Mouse (Mus musculus) monocyte, adult 2 months (primary cell): ENCODE results near the gene Atg10.
"Not testable (repeated sequence)": the region's sequence is repeated elsewhere in the genome, so short reads cannot be mapped to it uniquely, and the experiment has no call there.

Experiments used
- DNase-seq, 2 experiments: peaks; one replicate each; pipeline ENCODE4 v3.0.0; 2022; ENCODE audit warnings: low spot score in 2 of 2, low read depth in 1 of 2

The Atg10 gene

DNA sequence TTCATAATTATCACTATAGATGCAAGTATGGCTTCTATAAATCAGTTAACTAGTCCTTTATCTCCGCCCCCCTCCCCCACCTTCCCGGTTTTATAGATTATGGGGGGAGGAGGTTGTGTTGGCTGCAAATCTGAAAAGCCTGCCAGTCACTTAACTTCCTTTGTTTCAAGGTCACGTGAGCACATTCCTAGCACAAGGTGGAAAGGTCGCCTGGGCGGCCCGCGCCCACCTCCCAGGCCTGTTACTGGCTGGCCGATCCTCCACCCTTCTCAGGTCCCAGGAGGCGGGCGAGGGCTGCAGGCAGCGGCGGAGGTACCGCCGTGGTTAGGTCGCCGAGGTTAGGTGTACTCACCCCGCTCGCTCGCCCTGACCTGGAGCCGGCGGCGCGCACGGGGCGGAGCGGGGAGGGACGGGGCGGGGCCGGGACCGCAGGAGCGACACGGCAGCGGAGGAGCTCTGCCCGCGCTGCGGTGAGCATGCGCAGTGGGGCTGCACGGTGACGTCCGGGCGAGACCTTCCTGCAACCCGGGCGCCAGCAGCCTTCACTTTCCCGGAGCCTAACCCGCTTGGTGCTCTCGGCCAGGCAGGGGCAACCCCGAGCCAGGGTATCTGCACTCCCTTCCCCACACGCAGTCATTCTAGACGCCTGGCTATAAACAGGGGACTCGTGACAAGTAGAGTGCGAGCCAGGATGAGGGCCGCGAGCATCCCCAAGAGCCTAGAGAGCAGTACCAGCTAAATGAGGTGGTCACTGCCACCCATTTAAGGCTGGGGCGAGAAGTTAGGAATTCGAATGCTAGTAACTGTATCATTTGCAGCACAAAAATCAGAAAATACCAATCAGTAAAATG, at the start of gene Atg10:
Gene Atg10 (minus strand): TSS at position 382 of the 851 bp plus-strand sequence.
- peak; percentile 74 to 87 for DNase-seq

DNA sequence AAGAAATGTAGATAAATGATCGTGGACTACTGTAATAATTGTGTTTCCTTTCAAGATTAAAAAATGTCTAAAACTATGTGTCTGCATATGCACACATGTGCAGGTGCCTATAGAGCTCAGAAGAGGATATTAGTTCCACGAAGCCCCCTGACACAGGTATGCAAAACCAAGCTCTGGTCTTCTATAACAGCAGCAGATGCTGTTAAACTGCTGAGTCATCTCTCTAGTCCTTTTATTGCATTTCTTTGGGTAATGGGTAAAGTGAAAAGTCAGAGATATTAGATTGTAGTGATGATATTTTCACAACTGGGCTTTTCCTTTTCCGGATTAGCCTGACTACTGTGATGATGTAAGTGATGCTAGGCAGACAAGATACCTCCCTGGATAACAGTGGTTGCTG, 28.6 kb upstream of the Atg10 start:
- DNase-seq = no peak

DNA sequence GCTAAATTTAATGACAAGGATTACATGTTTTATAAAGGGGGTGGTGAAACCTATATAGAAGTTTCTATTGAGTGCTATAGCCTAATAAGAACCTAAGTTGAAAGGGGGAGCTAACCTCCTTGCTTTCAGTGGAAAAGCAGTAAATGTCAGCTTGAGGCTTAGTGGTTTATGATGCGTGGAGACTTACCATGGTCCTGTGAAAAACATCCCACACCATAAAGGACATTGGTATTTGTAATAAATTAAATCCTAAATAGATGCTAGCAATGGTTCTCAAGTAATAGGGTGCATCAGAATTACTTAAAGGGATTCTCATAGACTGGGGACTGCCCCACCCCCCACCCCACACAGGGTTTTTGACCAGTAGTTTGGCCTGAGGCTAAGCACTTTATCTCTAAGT, 27.9 kb upstream of the Atg10 start:
- DNase-seq = no peak

DNA sequence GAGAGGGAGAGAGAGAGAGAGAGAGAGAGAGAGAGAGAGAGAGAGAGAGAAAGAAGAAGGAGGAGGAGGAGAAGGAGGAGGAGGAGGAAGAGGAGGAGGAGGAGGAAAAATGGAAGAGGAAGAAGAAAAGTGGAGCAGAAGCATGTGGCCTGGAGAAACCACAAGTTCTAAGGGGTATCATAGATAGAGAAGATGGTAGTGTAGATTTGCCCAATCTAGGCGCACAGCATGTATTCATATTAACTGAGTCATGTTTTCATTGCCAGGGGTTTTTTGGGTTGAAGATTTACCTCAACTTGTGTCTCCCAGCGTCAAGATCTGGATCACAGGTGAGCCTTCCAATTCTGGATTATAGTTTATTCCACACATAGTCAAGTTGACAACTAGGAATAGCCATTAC, 26.3 kb upstream of the Atg10 start:
- not testable (repeated sequence) for DNase-seq

DNA sequence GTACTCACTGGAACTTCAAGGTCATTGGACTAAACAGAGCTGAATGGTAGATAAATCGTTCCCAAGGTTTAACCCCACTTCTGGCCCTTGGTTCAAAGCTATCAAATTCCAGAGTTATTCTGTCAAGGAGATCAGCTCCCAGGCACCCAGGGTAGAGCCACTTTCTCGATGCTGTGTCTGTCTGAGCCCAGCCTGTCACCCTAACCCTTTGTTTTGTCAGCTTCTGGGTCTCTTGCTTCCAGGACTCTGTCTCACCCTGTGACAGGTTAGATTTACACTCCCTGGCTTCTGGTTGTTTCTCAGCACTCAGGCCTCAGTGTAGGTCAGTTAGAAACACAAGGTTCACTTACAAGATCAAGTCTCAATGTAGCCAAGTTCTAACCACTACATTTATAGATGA, 22.7 kb upstream of the Atg10 start:
- DNase-seq = no peak

DNA sequence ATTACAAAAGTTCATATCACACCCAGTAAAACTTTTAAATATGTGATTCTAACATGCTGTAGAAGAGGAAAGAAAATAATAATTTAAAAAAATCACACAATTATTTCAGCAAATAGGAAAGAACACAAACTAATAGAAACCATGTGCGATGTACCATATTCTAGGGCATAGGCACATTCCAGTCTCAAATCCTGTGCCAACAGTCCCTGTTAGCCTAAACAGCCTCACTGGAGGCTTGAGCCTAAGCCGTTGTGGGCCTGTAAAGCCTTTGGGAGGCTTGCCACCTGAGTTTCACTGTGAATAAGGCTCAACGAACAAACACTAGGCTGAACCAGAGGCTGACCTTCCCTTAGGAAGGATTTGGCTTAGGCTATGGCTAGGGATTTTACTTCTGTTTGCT, 14.2 kb upstream of the Atg10 start:
- DNase-seq = no peak

DNA sequence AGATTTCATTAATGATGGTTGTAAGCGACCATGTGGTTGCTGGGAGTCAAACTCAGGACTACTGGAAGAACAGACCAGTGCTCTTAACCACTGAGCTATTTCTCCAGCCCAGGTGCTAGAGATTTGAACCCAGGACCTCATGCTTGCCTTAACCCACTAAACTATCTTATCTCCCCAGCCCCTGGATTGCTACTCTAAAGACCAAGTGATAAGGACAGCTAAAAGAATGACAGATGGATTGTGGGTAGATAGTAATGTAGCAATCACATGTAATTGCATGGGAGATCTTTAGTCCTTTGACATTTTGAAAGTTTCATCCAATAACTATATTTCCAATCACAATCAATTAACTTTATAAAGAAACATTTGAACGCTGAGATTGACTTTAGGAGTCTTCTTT, 13.1 kb upstream of the Atg10 start:
- no peak for DNase-seq

DNA sequence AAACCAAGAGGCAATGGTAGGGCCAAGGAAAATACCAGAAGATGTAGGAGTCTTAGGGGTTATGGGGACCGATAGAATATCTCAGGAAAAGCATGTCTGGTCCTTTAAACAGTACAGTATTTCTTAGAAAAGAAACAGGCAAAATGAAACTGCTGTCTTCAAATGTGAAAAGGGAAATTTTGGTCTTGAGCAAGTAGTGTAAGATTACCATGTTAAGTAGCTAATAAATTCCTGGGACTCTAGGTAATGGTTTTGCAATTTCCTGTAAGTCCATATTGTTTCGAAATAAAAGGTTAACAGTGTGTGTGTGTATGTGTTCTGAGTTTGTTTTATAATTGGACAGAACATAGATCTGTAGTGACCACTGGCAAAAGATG, 658 bp upstream of the Atg10 start:
- no peak for DNase-seq

DNA sequence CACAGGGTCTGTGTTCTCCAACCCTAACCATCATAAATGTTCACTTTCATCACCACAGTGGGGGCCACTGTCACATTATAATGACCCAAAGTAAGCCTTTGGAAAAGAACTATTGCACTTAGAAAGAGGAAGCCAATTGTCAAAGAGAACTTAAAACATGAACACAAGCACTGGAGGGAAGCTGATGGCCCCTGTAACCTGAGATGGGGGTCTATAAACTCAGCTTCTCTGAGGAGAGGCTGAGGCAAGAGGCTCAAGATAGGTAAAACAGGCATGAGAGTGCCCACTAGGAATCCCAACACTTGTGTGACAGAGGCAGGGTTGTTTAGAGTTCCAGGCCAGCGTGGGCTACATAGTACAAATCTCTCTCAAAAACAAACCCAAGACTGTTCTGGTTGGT, 705 bp downstream of the Atg10 start:
- no peak for DNase-seq

DNA sequence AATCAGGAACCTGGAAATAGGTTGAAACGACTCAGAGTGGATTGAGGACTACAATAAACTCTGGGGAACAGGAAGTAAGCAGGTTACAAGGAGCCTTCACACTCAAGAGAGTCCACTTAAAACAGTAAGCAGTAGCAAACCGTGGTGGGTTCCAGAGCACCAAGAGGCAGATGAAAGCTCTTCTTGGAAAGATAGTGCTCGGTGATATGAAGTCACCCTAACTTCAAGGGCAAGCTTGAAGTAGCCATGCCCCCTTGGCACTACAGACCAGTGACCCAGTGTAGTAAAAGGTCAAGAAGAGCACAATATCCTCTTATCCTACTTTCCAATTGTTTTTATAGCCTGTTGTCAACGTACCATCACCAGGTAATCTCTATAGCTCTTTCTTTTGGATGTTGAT, 2.1 kb downstream of the Atg10 start:
- no peak for DNase-seq

DNA sequence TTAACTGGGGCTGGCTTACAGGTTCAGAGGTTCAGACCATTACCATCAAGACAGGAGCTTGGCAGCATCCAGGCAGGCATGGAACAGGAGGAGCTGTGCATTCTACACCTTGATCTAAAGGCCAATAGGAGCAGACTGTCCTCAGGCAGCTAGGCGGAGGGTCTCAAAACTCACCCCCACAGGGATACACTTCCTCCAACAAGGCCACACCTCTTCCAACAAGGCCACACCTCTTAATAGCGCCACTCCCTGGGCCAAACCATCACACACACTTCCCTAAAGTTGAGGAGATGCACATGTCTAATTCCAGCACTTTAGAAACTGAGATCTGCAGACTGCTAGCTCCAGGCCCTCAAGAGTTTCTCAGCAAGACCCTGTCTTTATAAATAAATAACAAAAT, 6.1 kb downstream of the Atg10 start:
- DNase-seq = no peak

DNA sequence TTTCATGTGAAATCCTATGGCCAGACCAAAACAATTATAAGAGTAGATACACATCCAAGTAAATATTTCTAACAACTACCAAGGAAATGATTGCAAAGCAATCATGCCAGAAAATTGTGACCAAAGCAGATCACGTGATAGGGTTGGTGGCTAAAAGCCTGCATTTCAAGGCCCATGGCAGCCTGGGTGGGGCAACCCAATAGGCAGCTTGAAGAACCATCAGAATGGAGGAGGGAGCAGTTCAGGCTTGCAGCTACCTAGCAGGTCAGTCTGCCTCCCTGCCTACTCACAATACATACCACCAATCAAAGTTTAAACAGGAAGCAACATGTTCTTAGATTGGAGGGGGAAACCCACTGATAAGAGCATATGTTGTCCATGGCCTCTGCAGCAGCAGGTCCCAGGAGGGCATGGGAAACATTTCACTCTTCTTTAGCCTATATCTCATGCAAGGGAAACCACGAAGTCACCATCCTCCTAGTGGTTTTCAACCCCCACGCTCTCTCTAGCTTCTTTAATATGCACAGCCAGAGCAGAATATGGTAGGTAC, 7.0 kb downstream of the Atg10 start:
- DNase-seq = no peak

DNA sequence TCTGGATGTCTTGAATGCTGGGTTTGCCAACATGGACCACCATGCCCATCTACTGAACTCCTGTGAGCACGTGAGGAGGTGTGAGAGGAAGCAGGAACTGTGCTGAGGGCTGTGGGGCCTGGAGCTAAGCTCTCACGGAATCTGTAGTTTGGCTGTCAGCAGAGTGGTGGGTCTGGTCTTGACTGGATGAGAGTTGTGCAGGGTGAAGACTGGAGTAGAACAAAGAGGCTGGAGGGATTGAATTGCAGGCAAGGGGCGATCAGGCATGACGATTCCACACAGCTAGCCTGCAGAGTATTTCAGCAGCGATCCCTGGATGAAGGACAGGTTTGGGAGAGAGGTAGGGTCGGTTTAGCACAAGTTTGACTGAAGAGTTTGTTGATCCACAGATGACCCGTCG, 10.8 kb downstream of the Atg10 start:
- DNase-seq = no peak

DNA sequence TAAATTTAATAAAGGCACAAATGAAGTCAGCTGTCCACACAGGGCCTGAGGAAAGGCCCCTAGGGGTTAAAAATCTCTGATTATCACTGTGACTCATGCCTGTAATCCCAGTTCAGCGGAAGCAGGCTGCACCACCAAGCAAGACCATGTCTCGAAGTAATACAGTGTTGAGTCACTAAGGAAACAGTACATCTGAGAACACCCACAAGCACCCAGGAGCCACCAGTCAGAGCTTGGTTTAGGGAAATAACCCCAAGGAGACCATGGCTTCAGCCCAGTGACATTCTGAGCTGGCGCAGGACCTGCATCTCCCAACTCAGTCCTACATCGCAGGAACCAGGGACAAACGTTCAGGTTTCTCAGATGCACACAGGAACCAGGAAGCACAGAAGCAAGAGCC, 17.5 kb downstream of the Atg10 start:
- no peak for DNase-seq

DNA sequence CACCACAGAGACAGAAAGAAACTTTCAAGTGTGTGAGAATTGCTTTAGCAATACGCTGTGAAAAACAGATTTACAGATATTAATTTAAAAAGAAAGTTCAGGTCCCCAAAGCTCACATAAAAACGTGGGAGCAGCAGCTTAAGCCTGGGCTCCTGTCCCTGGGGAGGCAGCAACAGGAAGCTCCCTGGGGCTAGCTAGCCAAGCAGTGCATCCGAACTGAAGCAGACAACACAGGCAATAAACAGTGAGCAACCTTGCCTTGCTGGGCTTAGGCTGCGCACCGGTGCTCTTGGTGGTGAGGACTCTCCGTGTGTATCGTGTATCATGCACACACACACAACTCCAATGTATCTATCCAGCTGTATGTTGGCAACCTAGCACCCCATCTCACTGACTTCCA, 21.2 kb downstream of the Atg10 start:
- DNase-seq = no peak

DNA sequence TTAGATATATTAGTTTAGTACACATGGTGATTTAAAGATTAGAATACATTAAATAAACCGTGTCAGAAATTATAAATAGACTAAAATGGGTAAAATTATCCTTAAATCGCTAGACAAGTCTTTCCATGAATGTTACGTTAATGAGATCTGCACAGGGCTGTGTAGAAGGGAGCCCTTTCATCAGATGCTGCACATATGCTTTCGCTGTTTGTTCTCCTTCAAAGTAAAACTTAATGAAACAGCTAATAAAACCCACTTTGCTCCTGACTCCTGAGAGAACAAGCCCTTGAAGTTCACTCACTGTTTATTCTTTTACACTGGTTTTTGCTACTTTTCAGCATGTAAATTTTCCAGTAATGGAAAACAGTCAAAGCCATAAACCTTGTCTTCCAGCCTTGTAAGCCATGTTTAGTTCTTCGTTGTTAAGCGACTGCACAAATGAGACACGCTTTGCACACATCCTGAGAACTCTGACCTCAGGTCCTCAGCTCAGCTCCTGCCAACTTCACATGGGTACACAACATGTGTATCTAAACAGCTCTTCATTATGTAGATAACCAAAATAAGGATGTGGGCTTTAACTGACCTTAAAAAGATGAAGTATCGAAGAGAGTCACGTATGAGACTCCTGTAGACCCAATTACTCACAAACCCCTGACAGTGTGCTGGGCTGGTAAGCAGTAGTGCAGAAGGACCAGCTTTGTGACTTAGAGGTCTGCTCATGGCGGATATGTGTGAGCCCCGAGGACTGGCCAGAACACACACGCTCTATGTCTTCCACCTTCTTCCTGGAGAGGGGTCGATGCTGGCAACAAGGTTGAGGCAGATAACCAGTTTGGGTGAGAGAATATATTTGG, 36.2 kb downstream of the Atg10 start:
- DNase-seq = no peak

DNA sequence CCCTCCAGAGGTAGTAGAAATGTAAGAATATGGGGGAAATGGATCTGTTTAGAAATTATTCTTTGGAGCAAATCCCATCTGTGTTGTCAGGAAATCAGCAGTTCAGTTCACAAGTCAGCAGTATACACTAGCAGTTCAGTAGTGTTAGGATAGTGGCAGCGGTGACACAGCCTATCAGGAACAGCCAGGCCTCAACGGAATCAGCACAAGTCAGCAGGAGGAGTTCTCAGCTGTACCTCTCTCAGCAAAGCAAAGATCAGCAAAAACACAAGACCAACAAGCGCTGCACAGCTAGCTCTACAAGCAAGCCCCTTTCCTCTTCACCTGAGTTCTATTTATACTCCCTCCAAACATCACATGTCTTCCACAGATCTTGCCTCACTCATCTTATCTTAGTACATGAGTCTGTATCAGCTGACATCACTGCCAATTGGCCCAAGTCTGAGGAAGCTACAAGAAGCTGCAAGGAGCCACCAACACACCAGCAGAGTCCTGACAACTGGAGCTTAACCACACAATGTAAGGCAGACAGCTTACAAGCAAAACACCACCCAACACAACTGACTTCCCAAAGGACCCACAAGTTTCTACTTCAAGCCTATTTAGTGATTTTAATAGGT, 38.4 kb downstream of the Atg10 start:
- no peak for DNase-seq

DNA sequence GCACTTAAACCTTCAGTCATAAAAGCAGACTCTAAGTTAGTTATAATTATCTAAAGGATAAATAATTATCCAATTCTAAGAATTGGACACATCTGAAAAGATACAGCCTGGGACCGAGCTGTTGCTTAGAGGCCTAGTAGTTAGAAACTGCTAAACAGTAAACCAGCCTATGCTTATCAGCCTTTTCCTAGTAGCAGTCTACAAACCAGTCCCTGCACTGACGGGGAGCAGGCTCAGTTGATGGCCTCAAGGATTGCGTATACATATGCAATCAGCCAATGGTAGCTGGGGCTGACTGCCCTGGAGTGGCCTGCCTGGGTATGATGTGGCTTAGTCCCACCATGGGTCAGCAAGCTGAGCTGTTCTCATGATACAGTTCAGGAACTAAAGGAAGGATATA, 39.5 kb downstream of the Atg10 start:
- DNase-seq = no peak

DNA sequence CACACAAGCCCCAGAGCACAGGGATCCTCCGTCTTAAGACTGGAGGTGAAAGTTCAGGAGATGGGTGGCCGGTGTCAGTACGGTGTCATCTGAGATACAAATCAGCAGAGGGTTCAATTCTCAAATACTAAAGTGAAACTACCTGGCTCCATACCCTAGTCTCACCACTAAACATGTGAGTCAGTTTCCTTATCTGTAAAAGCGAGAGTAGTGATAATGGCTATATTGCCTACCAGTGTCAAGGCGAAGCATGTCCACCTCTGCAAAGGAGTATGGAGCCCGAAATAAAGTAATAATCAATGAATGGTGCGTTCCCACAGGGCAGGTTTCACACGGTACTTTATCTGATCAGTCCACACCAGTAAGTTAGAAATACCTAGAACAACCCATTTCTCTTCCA, 43.4 kb downstream of the Atg10 start:
- DNase-seq = no peak

DNA sequence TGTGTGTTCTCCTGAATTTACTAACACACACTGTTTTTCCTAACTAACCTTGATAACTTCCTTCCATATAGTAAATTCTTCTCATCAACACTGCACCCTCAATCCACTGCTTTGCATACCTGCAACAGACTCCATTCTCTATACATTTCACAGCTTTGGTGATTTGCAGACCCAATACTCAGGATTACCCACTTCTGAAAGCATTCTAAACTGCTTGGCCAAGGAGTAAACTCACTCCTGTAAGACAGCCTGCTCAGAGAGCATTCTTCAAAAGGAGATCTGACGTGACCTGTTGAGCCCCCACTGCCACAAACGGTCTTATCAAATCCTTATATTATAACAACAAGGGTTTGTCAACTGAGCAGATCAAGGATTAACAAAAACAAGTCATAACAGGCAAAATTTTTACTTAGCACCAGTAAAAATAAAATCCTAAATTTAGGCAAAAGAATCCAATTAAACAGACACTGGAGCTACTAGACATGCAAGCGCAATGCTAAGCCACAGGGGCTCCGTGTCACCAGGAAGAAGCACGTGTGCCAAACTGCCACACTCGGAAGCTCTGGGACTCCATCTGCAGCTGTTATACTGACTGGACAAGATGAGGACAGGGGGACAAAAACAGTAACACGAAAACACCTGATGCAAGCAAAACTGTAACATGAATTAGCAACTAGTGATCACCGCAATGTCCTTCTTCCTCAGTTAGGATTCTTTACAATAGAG, 44.4 kb downstream of the Atg10 start:
- no peak for DNase-seq
